Mouse (Mus musculus) limb, embryonic 13.5 days (tissue): ENCODE measurements around the gene Grid1. TPM values are rescaled to one million over a fixed set of nuclear protein-coding genes. Genes with fewer than 3 reads are reported as not detected.

Experiments
- ATAC-seq: fragments of 200-750 bp; cut with Nextera tagmentation; 2 replicates; pipeline ENCODE4 v1.8.0; 2017; ENCODE audit warnings: low read depth, moderate number of reproducible peaks, moderate TSS enrichment; ENCODE audit not compliant: low FRiP score
- H3K27ac ChIP-seq: fragments of 300-500 bp; sonication (generic); 2 replicates; pipeline ENCODE4 v1.5.1; 2015; ENCODE audit warnings: inconsistent platforms, mild to moderate bottlenecking, moderate library complexity
- H3K27me3 ChIP-seq: fragments of 300-500 bp; sonication (generic); 2 replicates; pipeline ENCODE4 v1.6.1; 2015; ENCODE audit warnings: mild to moderate bottlenecking, inconsistent platforms
- H3K36me3 ChIP-seq: fragments of 300-500 bp; sonication (generic); 2 replicates; pipeline ENCODE4 v1.6.1; 2015; ENCODE audit warnings: inconsistent platforms, mild to moderate bottlenecking, moderate library complexity
- H3K4me1 ChIP-seq: fragments of 300-500 bp; sonication (generic); 2 replicates; pipeline ENCODE4 v1.6.1; 2015; ENCODE audit warnings: inconsistent platforms
- H3K4me2 ChIP-seq: fragments of 300-500 bp; sonication (generic); replicated peaks from 2 replicates; pipeline ENCODE4 v1.6.1; 2015; ENCODE audit warnings: inconsistent platforms, mild to moderate bottlenecking, moderate library complexity
- H3K4me3 ChIP-seq: fragments of 300-500 bp; sonication (generic); 2 replicates; pipeline ENCODE4 v1.5.1; 2015; ENCODE audit warnings: moderate library complexity, mild to moderate bottlenecking, inconsistent platforms
- H3K9ac ChIP-seq: fragments of 300-500 bp; sonication (generic); 2 replicates; pipeline ENCODE4 v1.6.1; 2015; ENCODE audit warnings: mild to moderate bottlenecking, inconsistent platforms
- H3K9me3 ChIP-seq: fragments of 300-500 bp; sonication (generic); 2 replicates; pipeline ENCODE4 v1.6.1; 2016; ENCODE audit warnings: inconsistent platforms
- WGBS: fragments of 180-500 bp; shearing (Covaris S2); methylation state at CpG from one replicate; pipeline ENCODE4 v1.1.7; 2015; 5-methylcytosine and 5-hydroxymethylcytosine counted together
- polyA plus RNA-seq: library from polyadenylated mRNA; unstranded; fragments of >200 nt; fragmentation: Nextera tagmentation; extraction: Ambion mirVana; gene quantifications from 2 replicates; pipeline ENCODE4 v1.2.1, GENCODE M21; 2015

Grid1 gene
- polyA plus RNA-seq, 1 experiment from 2014 or later, result 0.50 TPM

- Histone ChIP-seq H3K4me2 (no peak overlapping the region), H3K27me3 (no peaks in the 10 kb centered on the region), H3K4me1 (no peaks in the 10 kb centered on the region), H3K4me3 (no peak overlapping the region), H3K9me3 (no peaks in the 10 kb centered on the region), H3K36me3 (no peaks in the 10 kb centered on the region), H3K9ac (no peak overlapping the region), H3K27ac (no peak overlapping the region)
- no peak for ATAC-seq
- WGBS, result 66% methylated on average over 6 of the region's 6 CpGs
Measured at GRCm38 (mm10) chr14:35198899-35199298, 379.0 kb downstream of the Grid1 start.

DNA sequence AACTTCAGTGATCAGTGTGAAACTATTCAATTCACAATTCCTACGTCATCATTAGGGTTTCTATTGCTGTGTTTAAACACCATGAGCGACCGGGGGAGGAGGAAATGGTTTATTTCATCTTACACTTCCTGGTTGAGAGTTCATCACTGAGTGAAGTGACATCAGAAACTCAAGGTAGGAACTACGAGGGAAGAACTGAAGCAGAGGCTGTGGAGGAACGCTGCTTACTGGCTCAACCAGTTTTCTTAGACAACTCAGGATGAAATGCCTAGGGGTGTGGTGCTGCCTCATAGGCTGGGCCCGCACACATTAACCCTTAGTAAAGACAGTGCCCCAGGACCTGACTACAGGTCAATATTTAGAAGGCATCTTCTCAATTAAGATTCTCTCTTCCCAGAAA lies 389.5 kb downstream of the Grid1 start:
- H3K4me2 ChIP-seq, result no peak overlapping the region
- no peaks in the 10 kb centered on the region for H3K9me3 ChIP-seq
- H3K4me1 ChIP-seq, result no peaks in the 10 kb centered on the region
- H3K36me3 ChIP-seq, result no peaks in the 10 kb centered on the region
- H3K27me3 ChIP-seq, result no peaks in the 10 kb centered on the region
- no peak for ATAC-seq
- H3K9ac ChIP-seq, result no peak overlapping the region
- 73% methylated on average over 6 of the region's 6 CpGs for WGBS
- no peak overlapping the region for H3K4me3 ChIP-seq
- no peak overlapping the region for H3K27ac ChIP-seq

- no peaks in the 10 kb centered on the region for H3K36me3 ChIP-seq
- H3K27ac ChIP-seq, result no peak overlapping the region
- 92% methylated on average over 4 of the region's 4 CpGs for WGBS
- no peak overlapping the region for H3K4me3 ChIP-seq
- H3K4me2 ChIP-seq, result no peak overlapping the region
- no peaks in the 10 kb centered on the region for H3K27me3 ChIP-seq
- no peaks in the 10 kb centered on the region for H3K4me1 ChIP-seq
- H3K9ac ChIP-seq, result no peak overlapping the region
- H3K9me3 ChIP-seq, result no peaks in the 10 kb centered on the region
- ATAC-seq, result no peak
Measured at GRCm38 (mm10) chr14:35219021-35219420, 399.1 kb downstream of the Grid1 start.

- no peak overlapping the region for H3K27ac ChIP-seq
- H3K4me3 ChIP-seq, result no peak overlapping the region
- no peaks in the 10 kb centered on the region for H3K4me1 ChIP-seq
- ATAC-seq, result no peak
- H3K4me2 ChIP-seq, result no peak overlapping the region
- 58% methylated on average over 2 of the region's 2 CpGs for WGBS
- no peak overlapping the region for H3K9ac ChIP-seq
- no peaks in the 10 kb centered on the region for H3K36me3 ChIP-seq
- no peaks in the 10 kb centered on the region for H3K27me3 ChIP-seq
- no peaks in the 10 kb centered on the region for H3K9me3 ChIP-seq
Measured at GRCm38 (mm10) chr14:35222196-35222595, 402.3 kb downstream of the Grid1 start.

DNA sequence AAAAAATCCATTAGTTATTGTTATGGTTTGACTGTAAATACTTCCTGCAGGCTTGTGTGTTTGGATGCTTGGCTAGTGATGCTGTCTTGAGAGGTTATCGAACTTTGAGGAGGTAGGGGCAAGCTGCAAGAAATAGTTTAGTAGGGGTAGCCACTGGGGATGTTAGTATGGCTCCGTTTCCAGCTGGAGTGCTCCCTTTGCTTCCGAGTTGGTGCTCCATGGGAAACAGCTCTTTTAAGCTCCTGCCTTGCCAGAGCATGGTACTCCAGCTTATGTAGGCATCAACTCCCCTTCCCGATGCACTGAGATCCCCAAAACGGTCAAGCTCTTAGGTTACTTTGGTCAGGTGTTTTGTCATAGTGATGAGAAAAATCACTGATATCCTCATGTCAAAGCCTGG lies 407.7 kb downstream of the Grid1 start:
- no peaks in the 10 kb centered on the region for H3K4me1 ChIP-seq
- H3K36me3 ChIP-seq, result no peaks in the 10 kb centered on the region
- no peaks in the 10 kb centered on the region for H3K9me3 ChIP-seq
- H3K4me2 ChIP-seq, result no peak overlapping the region
- no peak overlapping the region for H3K4me3 ChIP-seq
- no peaks in the 10 kb centered on the region for H3K27me3 ChIP-seq
- H3K9ac ChIP-seq, result no peak overlapping the region
- ATAC-seq, result no peak
- no peak overlapping the region for H3K27ac ChIP-seq
- 84% methylated on average over 5 of the region's 5 CpGs for WGBS

GRCm38 (mm10) chr14:35231384-35231783 lies 411.5 kb downstream of the Grid1 start:
- Histone ChIP-seq H3K27me3 (no peaks in the 10 kb centered on the region), H3K4me3 (no peak overlapping the region), H3K9me3 (no peaks in the 10 kb centered on the region), H3K4me1 (no peaks in the 10 kb centered on the region), H3K9ac (no peak overlapping the region), H3K27ac (no peak overlapping the region), H3K4me2 (no peak overlapping the region), H3K36me3 (no peaks in the 10 kb centered on the region)
- no peak for ATAC-seq

DNA sequence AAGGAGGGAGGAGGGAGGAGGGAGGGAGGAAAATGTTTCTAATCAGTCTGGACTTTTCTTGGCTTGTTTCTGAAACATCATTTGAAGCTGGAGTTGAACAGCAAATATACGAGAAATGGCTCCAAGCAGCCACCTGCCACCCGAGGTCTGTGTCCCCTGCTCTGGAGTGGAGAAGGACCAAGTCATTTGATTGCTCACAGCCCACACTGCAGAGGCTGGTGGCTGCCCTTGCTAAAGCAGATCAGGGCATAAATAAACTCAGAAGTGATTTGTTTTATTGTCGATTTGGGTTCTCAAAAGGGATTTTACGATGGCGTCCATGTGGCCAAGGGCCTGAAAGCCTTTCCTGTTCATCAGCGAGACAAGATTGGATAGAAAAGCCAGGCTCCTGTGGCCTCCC lies 423.0 kb downstream of the Grid1 start:
- Histone ChIP-seq H3K4me2 (no peak overlapping the region), H3K27me3 (no peaks in the 10 kb centered on the region), H3K9me3 (no peaks in the 10 kb centered on the region), H3K36me3 (no peaks in the 10 kb centered on the region), H3K9ac (no peak overlapping the region), H3K4me1 (no peaks in the 10 kb centered on the region), H3K4me3 (no peak overlapping the region), H3K27ac (no peak overlapping the region)
- WGBS, result 36% methylated on average over 6 of the region's 6 CpGs
- ATAC-seq, result no peak

- no peak for ATAC-seq
- H3K4me2 ChIP-seq, result no peak overlapping the region
- no peaks in the 10 kb centered on the region for H3K9me3 ChIP-seq
- WGBS, result 60% methylated on average over 7 of the region's 7 CpGs
- H3K27me3 ChIP-seq, result no peaks in the 10 kb centered on the region
- H3K4me3 ChIP-seq, result no peak overlapping the region
- H3K27ac ChIP-seq, result no peak overlapping the region
- H3K9ac ChIP-seq, result no peak overlapping the region
- no peaks in the 10 kb centered on the region for H3K4me1 ChIP-seq
- no peaks in the 10 kb centered on the region for H3K36me3 ChIP-seq
Measured at GRCm38 (mm10) chr14:35244776-35245548, 425.1 kb downstream of the Grid1 start.

DNA sequence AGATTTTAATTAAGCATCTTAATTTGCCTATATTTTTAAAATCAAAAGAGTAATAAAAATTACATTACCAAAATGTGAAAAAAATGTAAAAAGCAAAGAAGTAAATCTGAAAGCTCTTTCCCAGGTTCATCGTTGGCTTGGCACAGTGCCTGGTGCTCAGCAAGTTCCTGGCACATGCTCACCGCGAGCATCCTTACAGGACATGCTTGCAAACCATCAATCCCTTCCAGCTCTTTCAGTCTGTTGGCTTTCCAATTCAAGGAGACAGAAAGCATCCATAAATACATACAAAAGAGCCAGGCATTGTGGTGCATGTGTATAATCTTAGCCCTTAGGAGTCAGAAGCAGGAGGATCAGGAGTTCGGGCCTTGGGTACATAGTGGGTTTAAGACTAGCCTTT lies 430.5 kb downstream of the Grid1 start:
- H3K9ac ChIP-seq, result no peak overlapping the region
- no peak overlapping the region for H3K4me2 ChIP-seq
- H3K27me3 ChIP-seq, result no peaks in the 10 kb centered on the region
- no peaks in the 10 kb centered on the region for H3K4me1 ChIP-seq
- no peak overlapping the region for H3K4me3 ChIP-seq
- ATAC-seq, result no peak
- 85% methylated on average over 4 of the region's 4 CpGs for WGBS
- no peaks in the 10 kb centered on the region for H3K36me3 ChIP-seq
- no peaks in the 10 kb centered on the region for H3K9me3 ChIP-seq
- H3K27ac ChIP-seq, result no peak overlapping the region

- 70% methylated on average over 2 of the region's 2 CpGs for WGBS
- no peak overlapping the region for H3K4me2 ChIP-seq
- H3K9ac ChIP-seq, result no peak overlapping the region
- H3K27ac ChIP-seq, result no peak overlapping the region
- no peaks in the 10 kb centered on the region for H3K36me3 ChIP-seq
- H3K4me1 ChIP-seq, result no peaks in the 10 kb centered on the region
- H3K9me3 ChIP-seq, result no peaks in the 10 kb centered on the region
- H3K4me3 ChIP-seq, result no peak overlapping the region
- H3K27me3 ChIP-seq, result no peaks in the 10 kb centered on the region
- ATAC-seq, result no peak
Measured at GRCm38 (mm10) chr14:35254477-35254876, 434.6 kb downstream of the Grid1 start.

DNA sequence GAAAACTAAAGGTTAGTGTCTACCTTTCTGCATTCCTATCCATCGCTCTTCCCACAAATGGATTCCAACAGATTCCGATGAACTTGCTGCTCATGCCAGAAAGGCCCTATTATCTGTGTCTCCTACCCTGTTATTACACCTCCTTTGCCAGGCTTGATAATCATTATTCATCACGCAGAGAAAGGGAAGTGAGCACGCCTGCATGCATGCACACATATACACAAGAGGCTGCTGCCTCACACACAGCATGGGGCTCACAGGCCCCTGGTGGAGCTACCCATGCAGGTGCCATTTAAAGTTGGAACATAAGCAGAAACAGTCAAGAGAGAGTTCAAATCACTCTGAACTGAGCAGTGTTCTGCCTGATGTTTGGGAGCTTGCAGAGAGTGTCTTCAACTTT lies 450.4 kb downstream of the Grid1 start:
- Histone ChIP-seq H3K27ac (no peak overlapping the region), H3K4me2 (no peak overlapping the region), H3K9ac (no peak overlapping the region), H3K36me3 (no peaks in the 10 kb centered on the region), H3K9me3 (no peaks in the 10 kb centered on the region), H3K4me3 (no peak overlapping the region), H3K4me1 (no peaks in the 10 kb centered on the region), H3K27me3 (no peaks in the 10 kb centered on the region)
- WGBS, result 84% methylated on average over 4 of the region's 4 CpGs
- no peak for ATAC-seq

DNA sequence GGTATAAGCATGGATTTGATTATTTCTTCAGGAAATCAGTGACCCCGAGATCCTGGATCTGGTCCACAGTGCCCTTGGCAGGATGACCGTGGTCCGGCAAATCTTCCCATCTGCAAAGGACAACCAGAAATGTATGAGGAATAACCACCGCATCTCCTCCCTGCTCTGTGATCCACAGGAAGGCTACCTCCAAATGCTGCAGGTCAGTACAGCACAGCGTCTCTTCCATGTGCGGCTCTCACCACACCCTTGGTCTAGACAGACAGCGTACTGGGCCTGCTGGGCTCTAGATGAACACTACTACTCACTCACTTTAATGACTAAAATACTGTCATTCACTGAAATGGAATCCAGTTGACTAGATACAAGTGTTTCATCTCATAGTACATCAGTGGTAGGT lies 489.3 kb downstream of the Grid1 start:
- H3K27ac ChIP-seq, result no peak overlapping the region
- H3K4me1 ChIP-seq, result no peaks in the 10 kb centered on the region
- H3K4me2 ChIP-seq, result no peak overlapping the region
- H3K9ac ChIP-seq, result no peak overlapping the region
- H3K9me3 ChIP-seq, result no peaks in the 10 kb centered on the region
- no peaks in the 10 kb centered on the region for H3K36me3 ChIP-seq
- no peaks in the 10 kb centered on the region for H3K27me3 ChIP-seq
- no peak overlapping the region for H3K4me3 ChIP-seq
- no peak for ATAC-seq
- WGBS, result 95% methylated on average over 7 of the region's 7 CpGs
